Mouse (Mus musculus) limb, embryonic 11.5 days (tissue): ENCODE results near the gene Gli1. TPM values are rescaled to one million over a fixed set of nuclear protein-coding genes. Genes with fewer than 3 reads are reported as not detected.
"Not testable (repeated sequence)": the region's sequence is repeated elsewhere in the genome, so short reads cannot be mapped to it uniquely, and the experiment has no call there.

ENCODE experiments used
- ATAC-seq: fragments of 200-750 bp; cut with Nextera tagmentation; 2 replicates; pipeline ENCODE4 v1.8.0; 2017; ENCODE audit warnings: low read depth; ENCODE audit not compliant: insufficient number of reproducible peaks, low FRiP score, low TSS enrichment
- DNase-seq: peaks from one replicate; pipeline ENCODE4 v3.0.0-alpha.2; 2015; ENCODE audit warnings: low spot score
- H3K27ac ChIP-seq: fragments of 300-500 bp; sonication (generic); replicated peaks from 2 replicates; pipeline ENCODE4 v1.5.1; 2014; ENCODE audit warnings: low read depth, mild to moderate bottlenecking, low read length
- H3K27me3 ChIP-seq: fragments of 300-500 bp; sonication (generic); 2 replicates; pipeline ENCODE4 v1.6.1; 2014; ENCODE audit warnings: mild to moderate bottlenecking, low read length, mixed read lengths; ENCODE audit not compliant: control insufficient read depth, insufficient read depth
- H3K36me3 ChIP-seq: fragments of 300-500 bp; sonication (generic); 2 replicates; pipeline ENCODE4 v1.6.1; 2014; ENCODE audit warnings: mild to moderate bottlenecking, low read length, moderate library complexity, mixed read lengths; ENCODE audit not compliant: control insufficient read depth, insufficient read depth
- H3K4me1 ChIP-seq: fragments of 300-500 bp; sonication (generic); 2 replicates; pipeline ENCODE4 v1.6.1; 2014; ENCODE audit warnings: low read length, mixed read lengths; ENCODE audit not compliant: control insufficient read depth, insufficient read depth
- H3K4me2 ChIP-seq: fragments of 300-500 bp; sonication (generic); 2 replicates; pipeline ENCODE4 v1.6.1; 2014; ENCODE audit warnings: low read depth, mild to moderate bottlenecking, moderate library complexity; ENCODE audit not compliant: severe bottlenecking
- H3K4me3 ChIP-seq: fragments of 300-500 bp; sonication (generic); 2 replicates; pipeline ENCODE4 v1.5.1; 2014; ENCODE audit warnings: low read depth, low read length
- H3K9ac ChIP-seq: fragments of 300-500 bp; sonication (generic); 2 replicates; pipeline ENCODE4 v1.6.1; 2014; ENCODE audit warnings: mild to moderate bottlenecking, low read length
- H3K9me3 ChIP-seq: fragments of 300-500 bp; sonication (generic); 2 replicates; pipeline ENCODE4 v1.6.1; 2016; ENCODE audit warnings: low read length; ENCODE audit not compliant: control insufficient read depth
- WGBS: fragments of 180-500 bp; shearing (Covaris S2); extraction: QIAGEN DNeasy Blood & Tissue Kit; methylation state at CpG from one replicate; pipeline ENCODE4 v1.1.7; 2014; 5-methylcytosine and 5-hydroxymethylcytosine counted together
- polyA plus RNA-seq: library from polyadenylated mRNA; unstranded; fragments of >200 nt; fragmentation: Nextera tagmentation; extraction: Ambion mirVana; gene quantifications from 2 replicates; pipeline ENCODE4 v1.2.1, GENCODE M21; 2014

Gene Gli1
- polyA plus RNA-seq, 1 experiment from 2014 or later = 8.5 TPM

- 76% methylated on average over 17 of the region's 17 CpGs for WGBS
- no peak overlapping the region for H3K9ac ChIP-seq
- no peak for ATAC-seq
These were observed 18.5 kb downstream of the Gli1 start for GRCm38 (mm10) chr10:127323131-127323855.

DNA sequence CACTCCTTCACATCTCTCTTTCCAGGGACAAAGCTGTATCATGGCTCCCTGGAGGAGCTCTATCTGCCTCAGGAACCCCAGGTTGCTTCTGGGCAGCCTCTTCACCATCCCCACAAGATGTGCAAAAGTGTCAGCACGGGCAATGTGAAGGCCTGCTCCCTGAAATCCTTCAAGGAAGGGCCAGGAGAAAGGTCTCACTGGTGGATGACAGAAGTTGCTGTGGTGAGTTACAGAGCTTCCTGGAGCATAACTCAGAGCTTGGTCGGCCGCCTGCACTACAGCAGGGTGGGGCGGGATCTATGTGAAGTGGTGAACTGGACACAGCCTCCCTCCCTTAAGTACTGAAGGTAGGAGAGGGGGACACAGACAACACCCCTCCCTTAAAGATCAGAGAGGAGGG, 19.1 kb downstream of the Gli1 start:
- 76% methylated on average over 4 of the region's 4 CpGs for WGBS
- no peak overlapping the region for H3K27ac ChIP-seq
- H3K9me3 ChIP-seq = no peaks in the 10 kb centered on the region
- DNase-seq = no peak
- no peak overlapping the region for H3K4me3 ChIP-seq
- H3K9ac ChIP-seq = no peak overlapping the region
- no peak overlapping the region for H3K4me2 ChIP-seq
- no peak for ATAC-seq
- peaks cover 13% of the 10 kb centered on the region; the same call in 1 of the 2 replicates for H3K4me1 ChIP-seq
- H3K27me3 ChIP-seq = peaks cover 8% of the 10 kb centered on the region
- no peaks in the 10 kb centered on the region for H3K36me3 ChIP-seq

More at GRCm38 (mm10) chr10:127323131-127323855, 18.5 kb downstream of the Gli1 start:
- no peaks in the 10 kb centered on the region for H3K9me3 ChIP-seq
- DNase-seq = no peak
- H3K4me3 ChIP-seq = no peak overlapping the region
- H3K36me3 ChIP-seq = no peaks in the 10 kb centered on the region
- no peak overlapping the region for H3K4me2 ChIP-seq
- H3K27me3 ChIP-seq = peaks cover 11% of the 10 kb centered on the region
- H3K4me1 ChIP-seq = peaks cover 13% of the 10 kb centered on the region; the same call in 1 of the 2 replicates
- no peak overlapping the region for H3K27ac ChIP-seq

DNA sequence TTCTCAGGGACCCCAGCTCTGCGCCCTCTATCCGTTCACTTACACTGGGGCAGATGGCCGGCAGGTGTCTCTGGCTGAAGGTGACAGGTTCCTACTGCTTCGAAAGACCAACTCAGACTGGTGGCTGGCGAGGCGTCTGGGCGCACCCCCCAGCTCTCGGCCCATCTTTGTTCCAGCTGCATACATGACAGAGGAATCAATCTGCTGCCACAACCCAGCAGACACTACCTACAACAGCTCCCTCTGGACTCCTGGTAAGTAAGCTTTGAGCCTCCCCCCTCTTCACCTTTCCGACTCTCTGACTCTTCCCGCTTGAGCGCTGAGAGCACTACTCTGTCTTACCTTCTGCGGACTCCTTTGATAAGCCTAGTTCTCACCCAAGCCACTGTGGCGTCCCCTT, 19.6 kb downstream of the Gli1 start:
- no peak overlapping the region for H3K4me2 ChIP-seq
- no peaks in the 10 kb centered on the region for H3K9me3 ChIP-seq
- no peaks in the 10 kb centered on the region for H3K36me3 ChIP-seq
- DNase-seq = no peak
- WGBS = 66% methylated on average over 13 of the region's 13 CpGs
- H3K27ac ChIP-seq = no peak overlapping the region
- H3K9ac ChIP-seq = no peak overlapping the region
- peaks cover 13% of the 10 kb centered on the region; the same call in 1 of the 2 replicates for H3K4me1 ChIP-seq
- no peak for ATAC-seq
- no peak overlapping the region for H3K4me3 ChIP-seq
- peaks cover 5% of the 10 kb centered on the region; the same call in 1 of the 2 replicates for H3K27me3 ChIP-seq

DNA sequence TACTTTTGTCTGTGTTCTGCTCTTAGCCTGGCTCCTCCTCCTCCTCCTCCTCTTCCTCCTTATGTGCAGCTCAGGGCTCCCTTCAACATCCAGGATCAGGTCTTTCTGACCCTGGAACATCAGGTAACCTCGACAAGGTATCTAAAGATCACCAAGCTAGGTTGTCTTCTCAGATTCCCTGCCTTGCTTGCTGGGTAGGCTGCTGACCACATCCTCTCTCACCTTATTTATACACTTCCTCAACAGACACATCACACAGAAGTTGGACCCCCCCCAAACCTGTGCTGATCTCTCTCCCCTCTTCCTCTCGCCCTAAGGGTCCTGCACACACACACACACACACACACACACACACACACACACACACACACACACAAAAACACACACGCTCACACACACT, 20.2 kb downstream of the Gli1 start, which contains the start of gene Arhgap9:
Gene Arhgap9 (plus strand): TSS at position 344 of the 400 bp plus-strand sequence.
- Histone ChIP-seq H3K27me3 (peaks cover 3% of the 10 kb centered on the region; the same call in 1 of the 2 replicates), H3K9ac (no peak within 1 kb of the TSS), H3K4me3 (no peak within 1 kb of the TSS), H3K27ac (no peak within 1 kb of the TSS), H3K4me2 (no peak within 1 kb of the TSS), H3K4me1 (peaks cover 13% of the 10 kb centered on the region; the same call in 1 of the 2 replicates), H3K36me3 (no peaks in the 10 kb centered on the region), H3K9me3 (no peaks in the 10 kb centered on the region)
- no peak for ATAC-seq
- DNase-seq = no peak
- 83% methylated on average over 3 of the region's 3 CpGs for WGBS

DNA sequence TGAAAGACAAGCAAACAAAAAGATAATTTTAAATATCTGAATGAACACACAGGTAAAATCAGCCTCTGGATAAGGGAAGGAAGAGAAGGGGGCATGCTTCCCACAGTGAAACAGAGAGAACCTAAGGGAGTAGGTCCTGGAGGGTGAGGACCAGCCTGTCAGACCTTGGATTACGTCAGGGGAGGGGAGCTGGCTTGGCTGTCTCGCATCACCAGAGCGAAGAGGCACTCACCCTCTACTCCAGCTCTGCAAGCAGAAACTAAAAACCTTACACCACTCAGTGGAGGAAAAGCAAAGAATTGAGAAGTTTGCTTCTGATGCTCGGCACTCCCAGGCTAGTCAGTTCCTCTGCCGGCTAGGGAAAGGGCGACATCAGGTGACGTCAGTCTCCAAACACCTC, 21.8 kb downstream of the Gli1 start:
- no peak overlapping the region for H3K4me3 ChIP-seq
- 77% methylated on average over 7 of the region's 7 CpGs for WGBS
- ATAC-seq = no peak

GRCm38 (mm10) chr10:127318009-127318408, 23.8 kb downstream of the Gli1 start:
- WGBS = 46% methylated on average over 4 of the region's 4 CpGs
- no peak for ATAC-seq
- no peak for DNase-seq
- H3K4me3 ChIP-seq = no peak overlapping the region
- H3K36me3 ChIP-seq = no peaks in the 10 kb centered on the region
- H3K27ac ChIP-seq = no peak overlapping the region
- no peaks in the 10 kb centered on the region for H3K4me1 ChIP-seq
- no peak overlapping the region for H3K9ac ChIP-seq
- H3K4me2 ChIP-seq = no peak overlapping the region
- H3K9me3 ChIP-seq = no peaks in the 10 kb centered on the region
- no peaks in the 10 kb centered on the region for H3K27me3 ChIP-seq

More for the DNA sequence above, 21.8 kb downstream of the Gli1 start:
- Histone ChIP-seq H3K4me1 (no peaks in the 10 kb centered on the region), H3K27me3 (no peaks in the 10 kb centered on the region), H3K4me2 (no peak overlapping the region), H3K9ac (no peak overlapping the region), H3K9me3 (no peaks in the 10 kb centered on the region), H3K27ac (no peak overlapping the region), H3K36me3 (no peaks in the 10 kb centered on the region)
- no peak for DNase-seq

GRCm38 (mm10) chr10:127317277-127317676, 24.5 kb downstream of the Gli1 start:
- Histone ChIP-seq H3K36me3 (no peaks in the 10 kb centered on the region), H3K27ac (no peak overlapping the region), H3K4me1 (no peaks in the 10 kb centered on the region), H3K4me3 (no peak overlapping the region), H3K9ac (no peak overlapping the region), H3K27me3 (no peaks in the 10 kb centered on the region), H3K9me3 (no peaks in the 10 kb centered on the region), H3K4me2 (no peak overlapping the region)
- ATAC-seq (no peak), DNase-seq (no peak)
- WGBS = 87% methylated on average over 2 of the region's 2 CpGs

DNA sequence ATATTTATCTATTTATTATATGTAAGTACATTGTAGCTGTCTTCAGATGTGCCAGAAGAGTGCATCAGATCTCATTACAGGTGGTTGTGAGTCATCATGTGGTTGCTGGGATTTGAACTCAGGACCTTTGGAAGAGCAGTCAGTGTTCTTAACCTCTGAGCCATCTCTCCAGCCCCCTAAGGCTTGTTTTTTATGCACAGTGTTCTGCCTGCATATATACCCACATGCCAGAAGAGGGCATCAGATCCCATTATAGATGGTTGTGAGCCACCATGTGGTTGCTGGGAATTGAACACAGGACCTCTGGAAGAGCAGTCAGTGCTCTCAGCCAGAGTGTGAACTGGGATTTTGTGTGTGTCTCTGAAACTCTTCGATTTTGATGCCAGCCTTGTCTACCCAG, 26.8 kb downstream of the Gli1 start:
- 76% methylated on average over 1 of the region's 1 CpGs for WGBS
- DNase-seq, H3K4me3 ChIP-seq, ATAC-seq, H3K4me1 ChIP-seq, H3K4me2 ChIP-seq, H3K9me3 ChIP-seq, H3K27me3 ChIP-seq, H3K9ac ChIP-seq, H3K36me3 ChIP-seq, H3K27ac ChIP-seq: not testable (repeated sequence)
